Mouse (Mus musculus) B cell, adult 62 days (primary cell): ENCODE measurements around the gene Neb. TPM values are rescaled to one million over a fixed set of nuclear protein-coding genes. Genes with fewer than 3 reads are reported as not detected.

Experiments used
- total RNA-seq: library from RNA; stranded (reverse); gene quantifications from 4 replicates; pipeline ENCODE4 v1.2.4, GENCODE M21; 2023

The Neb gene
- 3.5 to 4.5 TPM (median 3.9 TPM) in 4 replicates for total RNA-seq

GRCm38 (mm10) chr2:52378448-52378804, at the start of gene Neb:
Gene Neb, minus strand, starts transcription at chr2:52378474.

GRCm38 (mm10) chr2:52424747-52425522, 46.7 kb upstream of the Neb start, which contains the start of gene Arl5a:
Gene Arl5a, minus strand, starts transcription at chr2:52424901.

Other genes starting within 250 kb of the Neb start
- 32.5 to 34.2 TPM (median 33.2 TPM) in 4 replicates for gene Arl5a, start 46.4 kb upstream of the Neb start, total RNA-seq